Mouse (Mus musculus): ENCODE data around the gene Khdc3. TPM values are rescaled to one million over a fixed set of nuclear protein-coding genes. Genes with fewer than 3 reads are reported as not detected.
"Not testable (repeated sequence)": the region's sequence is repeated elsewhere in the genome, so short reads cannot be mapped to it uniquely, and the experiment has no call there.

Gene Khdc3
- total and polyA plus RNA-seq, 3 experiments = 0.17 to 0.86 (median 0.84) TPM

- TF ChIP-seq MYC (IDR thresholded peaks at IDR 0.05; ENCODE audit: low read depth, low read length) = peak; percentile 92
- no peak for TF ChIP-seq MAFK (IDR thresholded peaks at IDR 0.05; ENCODE audit: insufficient replicate concordance, low read length)
- no peak for TF ChIP-seq RCOR1 (conservative IDR thresholded peaks at IDR 0.05; ENCODE audit: low read depth, low read length)
- no peak for TF ChIP-seq CHD1 (IDR thresholded peaks at IDR 0.05; ENCODE audit: low read depth, low read length)
- TF ChIP-seq KAT2A (IDR thresholded peaks at IDR 0.05; ENCODE audit: insufficient replicate concordance, low read length) = peak; percentile 85; the same call in 1 of the 2 replicates
- TF ChIP-seq ZNF384 (IDR thresholded peaks at IDR 0.05; ENCODE audit: low read depth, low read length) = no peak
- TF ChIP-seq USF1 (IDR thresholded peaks at IDR 0.05; ENCODE audit: low read depth, low read length) = peak; percentile 79
- peak; percentile 88 for TF ChIP-seq HCFC1 (IDR thresholded peaks at IDR 0.05; ENCODE audit: low read depth, low read length)
Measured at GRCm38 (mm10) chr9:73112919-73113906, 11.6 kb downstream of the Khdc3 start, which contains the start of gene Rsl24d1 (continued).

GRCm38 (mm10) chr9:73116704-73117103, 15.1 kb downstream of the Khdc3 start:
- H3K4me3 ChIP-seq (replicated peaks in 1 of 3; ENCODE audit: low read depth in 2 of 3, low read length in 2 of 3, poor library complexity in 1 of 3); H3K9me3 ChIP-seq (replicated peaks; ENCODE audit: low read length); in situ Hi-C loops (cut with MboI; ENCODE audit: low pct_ligation_motif_present, low pct_unique_long_range_greater_than_20kb, low sequenced_read_pairs); H3K4me2 ChIP-seq (ENCODE audit: insufficient read depth, low read depth, poor library complexity, severe bottlenecking); dilution Hi-C loops (cut with MboI; ENCODE audit: extremely low pct_ligation_motif_present, extremely low pct_unique_long_range_greater_than_20kb, low sequenced_read_pairs); H3K27ac ChIP-seq (ENCODE audit: insufficient read depth, low read depth); H3K9ac ChIP-seq (ENCODE audit: insufficient read depth, low read depth); DNase-seq (ENCODE audit: extremely low read depth); H3K27me3 ChIP-seq (replicated peaks): not testable (repeated sequence)
- peak; percentile 53 for TF ChIP-seq ZNF384 (IDR thresholded peaks at IDR 0.05; ENCODE audit: low read depth, low read length)
- H3K4me1 ChIP-seq (ENCODE audit: control insufficient read depth in 1 of 2, insufficient read depth in 2 of 2) = peaks cover 0 to 15% of the 10 kb centered on the region in 2 experiments; a peak in 2 of 4 replicates
- H3K79me2 ChIP-seq (replicated peaks; ENCODE audit: control insufficient read depth, extremely low read depth, insufficient read depth, poor library complexity, severe bottlenecking) = peaks cover 29% of the 10 kb centered on the region
- H3K36me3 ChIP-seq (replicated peaks in 1 of 2; ENCODE audit: control insufficient read depth in 1 of 2, insufficient read depth in 1 of 2, low read length in 1 of 2) = peaks cover 40 to 55% of the 10 kb centered on the region in 2 experiments

- Histone ChIP-seq H3K4me2 (ENCODE audit: insufficient read depth, low read depth, poor library complexity, severe bottlenecking) (no peak overlapping the region), H3K27ac (ENCODE audit: insufficient read depth, low read depth) (no peak overlapping the region), H3K79me2 (replicated peaks; ENCODE audit: control insufficient read depth, extremely low read depth, insufficient read depth, poor library complexity, severe bottlenecking) (peaks cover 29% of the 10 kb centered on the region), H3K9ac (ENCODE audit: insufficient read depth, low read depth) (no peak overlapping the region), H3K4me3 (replicated peaks in 1 of 3; ENCODE audit: low read depth in 2 of 3, low read length in 2 of 3, poor library complexity in 1 of 3) (no peak overlapping the region), H3K27me3 (replicated peaks) (no peaks in the 10 kb centered on the region), H3K36me3 (replicated peaks in 1 of 2; ENCODE audit: control insufficient read depth in 1 of 2, insufficient read depth in 1 of 2, low read length in 1 of 2) (peaks cover 51 to 60% of the 10 kb centered on the region in 2 experiments), H3K9me3 (replicated peaks; ENCODE audit: low read length) (no peaks in the 10 kb centered on the region), H3K4me1 (ENCODE audit: control insufficient read depth in 1 of 2, insufficient read depth in 2 of 2) (peaks cover 0 to 12% of the 10 kb centered on the region in 2 experiments; a peak in 2 of 4 replicates)
- peak; percentile 10 for DNase-seq (ENCODE audit: extremely low read depth)
- TF ChIP-seq MYC (IDR thresholded peaks at IDR 0.05; ENCODE audit: low read depth, low read length) = no peak
- no peak for TF ChIP-seq CHD1 (IDR thresholded peaks at IDR 0.05; ENCODE audit: low read depth, low read length)
- TF ChIP-seq MAX (IDR thresholded peaks at IDR 0.05; ENCODE audit: low read length) = no peak
- TF ChIP-seq PAX5 (IDR thresholded peaks at IDR 0.05; ENCODE audit: low read length) = no peak
- no peak for TF ChIP-seq MEF2A (IDR thresholded peaks at IDR 0.05; ENCODE audit: borderline replicate concordance, low read depth, low read length)
- no peak for TF ChIP-seq CHD2 (IDR thresholded peaks at IDR 0.05; ENCODE audit: low read length)
- TF ChIP-seq CTCF (conservative IDR thresholded peaks at IDR 0.05 in 1 of 2, IDR thresholded peaks at IDR 0.05 in 1 of 2; ENCODE audit: low read depth in 2 of 2, low read length in 2 of 2) = peak in 1 of 2 experiments; percentile 23; a peak in 1 of 4 replicates
- no peak for TF ChIP-seq E2F4 (IDR thresholded peaks at IDR 0.05; ENCODE audit: insufficient replicate concordance, low read depth, low read length)
- dilution Hi-C loops (cut with MboI; ENCODE audit: extremely low pct_ligation_motif_present, extremely low pct_unique_long_range_greater_than_20kb, low sequenced_read_pairs) (no loop called here), in situ Hi-C loops (cut with MboI; ENCODE audit: low pct_ligation_motif_present, low pct_unique_long_range_greater_than_20kb, low sequenced_read_pairs) (no loop called here)
Measured at GRCm38 (mm10) chr9:73118012-73118411, 16.4 kb downstream of the Khdc3 start.
